Mouse (Mus musculus) mesoderm, embryonic 11.5 days (tissue): ENCODE measurements at regions not wholly inside any gene's neighbourhood (a gene's known extent, or its start where the extent isn't known, plus 50 kb on each side); places are given as distances from the start of the nearest gene placed in this dataset.
"Not testable (repeated sequence)": the region's sequence is repeated elsewhere in the genome, so short reads cannot be mapped to it uniquely, and the experiment has no call there.

Experiments used
- DNase-seq: peaks from one replicate; pipeline ENCODE4 v3.0.0-alpha.2; 2012; ENCODE audit warnings: low read depth, low spot score

DNA sequence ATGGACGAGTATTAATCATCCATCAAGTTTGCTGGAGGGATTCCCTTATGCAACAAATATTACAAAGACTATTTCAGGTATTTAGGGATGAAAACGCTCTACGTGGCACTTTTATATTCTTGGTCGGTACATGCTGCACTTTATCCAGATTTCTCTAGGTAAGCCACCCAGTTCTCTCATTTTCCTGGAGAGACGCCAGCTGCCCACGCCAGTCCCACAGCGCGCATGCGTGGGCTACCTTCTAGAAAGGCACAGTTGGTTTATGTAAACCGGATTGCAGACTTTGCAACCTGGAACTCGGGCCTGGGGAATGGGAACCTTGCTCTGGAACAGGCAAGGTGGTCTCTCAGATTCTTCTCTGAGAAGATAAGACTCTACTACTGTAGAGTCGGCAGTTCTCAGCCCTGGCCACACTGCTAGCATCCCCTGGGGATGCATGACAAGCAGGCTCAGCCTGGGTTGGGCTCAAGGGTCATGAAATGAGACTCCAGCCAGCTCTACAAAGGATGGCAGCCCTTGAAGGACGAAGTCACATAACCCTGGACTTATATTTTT is 265.0 kb downstream of the Etnk1 start:
- no peak for DNase-seq

DNA sequence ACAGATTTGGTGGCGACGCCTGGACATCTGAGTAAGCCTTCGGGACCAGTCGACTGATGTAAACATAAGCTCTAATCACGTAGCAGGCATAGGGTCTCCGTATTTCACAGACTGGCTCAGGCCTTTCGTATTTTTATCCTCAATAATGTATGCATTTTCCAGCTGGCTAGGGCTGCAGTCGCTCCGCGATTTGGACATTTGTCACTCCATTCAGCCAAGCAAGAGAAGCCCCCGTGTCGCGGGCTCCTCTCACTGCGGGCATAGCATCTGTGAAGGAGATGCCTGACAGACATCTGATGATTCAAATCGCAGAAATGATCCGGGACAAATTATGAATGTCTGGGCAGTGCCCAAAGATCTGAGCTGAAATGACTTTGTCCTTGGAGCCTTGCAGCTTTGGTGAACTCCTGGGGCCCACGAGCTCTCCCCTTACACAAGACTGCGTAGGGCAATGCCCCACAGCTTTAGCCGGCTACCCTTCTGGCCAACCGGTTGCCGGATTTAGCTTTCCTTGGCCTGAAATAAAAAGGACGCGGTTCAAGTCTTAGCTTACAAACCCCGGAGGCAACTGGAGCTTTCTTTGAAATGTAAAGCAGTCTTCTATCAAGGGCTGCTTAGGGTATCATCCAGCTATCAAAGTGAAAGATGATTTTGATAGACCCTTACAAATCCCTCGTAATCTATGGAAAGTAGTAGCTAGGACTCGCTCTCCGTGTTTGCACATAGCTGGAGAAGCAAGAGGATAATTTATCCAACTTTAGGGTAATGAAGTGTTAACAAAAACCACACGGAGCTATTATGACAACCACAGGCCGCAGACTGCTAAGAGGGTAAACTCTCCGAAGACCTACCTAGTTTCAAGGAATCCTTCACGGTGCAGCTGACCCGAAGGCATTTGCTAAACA is 270.6 kb downstream of the Etnk1 start:
- no peak for DNase-seq

DNA sequence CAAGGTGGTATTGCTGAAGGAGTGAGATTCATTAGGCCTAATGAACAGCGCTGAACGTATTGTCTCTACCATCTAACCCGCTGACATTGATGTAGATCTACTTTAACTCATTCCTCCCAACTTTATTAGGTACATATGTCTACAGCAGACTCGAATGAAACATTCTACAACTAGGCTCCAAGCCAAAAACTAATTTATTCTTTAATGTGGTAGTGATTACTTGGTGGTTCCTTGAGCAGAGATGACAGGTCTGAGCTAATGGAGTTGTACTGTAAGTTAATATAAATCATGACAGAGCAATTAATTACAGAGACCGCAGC is 271.2 kb downstream of the Etnk1 start:
- DNase-seq: peak; percentile 12

DNA sequence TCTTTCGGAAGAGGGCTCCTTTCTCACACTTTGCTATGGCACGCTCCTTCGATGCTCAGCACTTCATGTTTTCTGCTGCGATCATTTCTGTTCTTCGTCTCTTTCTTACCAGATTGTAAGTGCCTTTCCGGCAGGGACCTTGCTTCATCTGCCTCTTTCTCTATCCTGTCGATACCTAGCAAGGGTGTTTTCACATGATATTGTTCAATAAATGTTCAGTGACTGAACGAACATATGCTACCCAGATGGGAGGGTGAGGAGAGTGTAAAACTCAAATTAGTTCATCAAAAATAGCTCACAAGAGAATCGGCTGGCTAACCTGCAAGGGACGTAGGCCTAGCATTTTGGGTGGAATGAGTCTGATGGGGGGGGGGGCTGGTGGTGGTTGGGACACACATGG is 272.5 kb downstream of the Etnk1 start:
- no peak for DNase-seq

DNA sequence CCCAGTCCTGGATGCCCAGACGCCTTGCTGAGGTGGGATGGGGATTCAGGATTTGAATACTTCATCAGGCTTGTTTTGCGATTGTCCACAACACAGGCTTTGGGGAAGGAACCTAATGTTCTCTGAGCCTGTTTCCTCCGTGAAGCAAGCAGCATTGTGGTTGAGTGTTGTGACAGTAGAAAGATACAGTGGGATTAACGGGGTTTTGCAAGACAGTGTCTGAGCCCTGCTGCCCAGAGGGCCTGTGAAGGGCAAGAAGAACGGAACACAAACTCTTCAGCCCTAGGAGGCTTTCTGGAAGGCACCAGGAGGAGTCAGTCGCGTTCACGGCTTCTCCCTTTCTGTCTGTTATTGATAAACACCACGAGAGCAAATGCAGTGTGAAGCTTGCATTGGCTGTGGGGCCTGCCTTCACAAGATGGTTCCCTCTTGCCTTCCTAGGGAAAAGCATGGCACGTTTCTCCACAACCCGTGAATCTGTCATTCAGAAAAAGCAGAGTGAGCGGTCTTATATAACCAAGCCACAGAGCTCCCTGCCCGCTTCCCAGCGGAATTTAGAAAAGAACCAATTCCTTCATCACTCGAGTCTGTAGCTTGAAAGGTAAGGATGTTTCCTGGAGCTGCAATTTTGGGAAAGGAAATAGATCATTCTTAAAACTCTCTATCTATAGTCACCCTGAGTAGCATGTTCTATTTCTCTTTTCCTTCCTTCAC is 273.4 kb downstream of the Etnk1 start:
- no peak for DNase-seq

DNA sequence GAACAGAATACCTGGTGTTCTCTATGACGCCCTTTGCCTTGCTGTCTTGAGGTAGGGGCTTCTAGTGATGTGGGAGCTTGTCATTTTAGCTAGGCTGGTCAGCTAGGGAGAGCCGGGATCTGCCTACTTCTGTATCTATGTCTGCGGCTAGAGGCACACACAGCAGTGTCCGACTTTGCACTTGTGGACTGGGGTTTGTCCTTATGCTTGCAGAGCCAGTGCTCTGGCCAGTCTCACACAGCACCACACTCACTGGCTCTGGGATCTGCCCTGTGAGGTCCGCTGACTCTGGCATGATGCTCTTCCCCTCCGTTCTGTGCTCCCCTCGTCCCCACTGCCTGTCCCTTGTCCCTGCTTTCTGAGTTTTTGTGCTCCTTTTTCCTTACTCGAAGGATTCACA is 275.3 kb downstream of the Etnk1 start:
- no peak for DNase-seq

DNA sequence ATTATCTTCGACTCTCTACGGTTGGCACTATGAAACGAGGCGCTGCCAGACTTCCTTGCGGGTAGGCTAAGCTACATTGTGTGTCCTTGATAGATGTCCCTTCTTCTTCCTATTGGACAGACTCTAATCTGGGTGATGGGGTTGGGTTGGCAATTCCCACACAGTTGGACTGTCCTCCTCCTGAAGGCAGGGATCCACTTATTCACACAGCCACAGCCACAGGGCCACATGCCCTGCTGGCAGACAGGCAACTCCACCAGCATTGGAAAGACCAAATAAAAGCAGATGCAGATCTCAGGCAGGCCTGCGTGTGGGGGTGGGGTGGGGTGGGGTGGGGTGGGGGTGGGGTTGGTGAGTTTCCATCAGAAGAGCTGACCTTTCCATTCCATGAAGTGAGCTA is 276.4 kb downstream of the Etnk1 start:
- no peak for DNase-seq

DNA sequence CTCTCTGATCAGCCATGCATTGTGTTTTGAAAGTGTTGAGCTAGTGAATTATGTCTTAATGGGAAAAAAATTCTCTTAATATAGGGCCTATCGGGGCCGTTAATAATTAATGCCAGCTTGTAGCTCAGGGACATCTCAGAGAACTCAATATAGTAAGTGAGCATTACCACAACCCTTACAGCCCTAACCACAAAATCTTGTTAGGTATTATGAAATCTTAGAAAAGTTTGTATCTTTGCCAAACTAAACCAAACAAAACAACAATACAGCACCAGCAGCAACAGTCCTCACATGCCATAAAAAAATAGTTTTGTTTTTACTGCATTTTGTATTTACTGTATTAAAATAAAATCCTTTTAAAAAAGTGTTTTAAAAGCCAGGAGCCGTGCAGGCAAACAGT is 277.8 kb downstream of the Etnk1 start:
- no peak for DNase-seq

DNA sequence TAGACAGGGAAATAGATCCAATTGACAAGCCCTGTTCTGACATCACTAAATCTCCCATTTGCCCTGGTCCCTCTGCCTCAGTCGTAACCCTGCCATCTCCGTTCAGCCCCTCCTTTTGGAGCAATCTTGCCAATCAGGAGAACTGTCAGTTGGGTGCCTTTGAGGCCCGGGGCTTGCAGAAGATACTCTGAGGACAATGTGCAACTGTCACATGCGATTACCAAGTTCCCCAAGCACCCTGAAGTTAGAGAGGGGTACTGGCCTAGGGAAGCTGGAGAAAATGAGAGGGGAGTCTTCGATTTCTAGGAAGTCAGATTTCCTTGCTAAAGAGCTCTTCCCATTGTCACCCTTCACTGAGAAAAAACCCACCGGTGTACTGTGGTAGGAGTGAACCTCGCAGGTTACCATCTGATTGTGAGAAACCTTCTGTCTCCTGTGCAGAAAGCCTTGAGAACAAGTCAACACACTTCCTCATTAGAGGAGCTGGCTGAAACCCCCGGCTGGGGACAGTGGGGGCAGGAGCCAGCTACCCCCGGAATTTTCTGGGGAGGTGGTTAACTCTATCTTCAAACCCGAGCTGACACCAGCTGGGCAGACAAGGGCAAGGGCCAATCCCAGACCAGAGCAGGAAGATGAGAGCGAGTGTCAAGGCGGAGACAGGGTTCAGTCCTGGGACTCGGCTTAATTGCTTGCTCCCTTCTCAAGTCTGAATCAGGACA is 279.0 kb downstream of the Etnk1 start:
- DNase-seq: no peak

DNA sequence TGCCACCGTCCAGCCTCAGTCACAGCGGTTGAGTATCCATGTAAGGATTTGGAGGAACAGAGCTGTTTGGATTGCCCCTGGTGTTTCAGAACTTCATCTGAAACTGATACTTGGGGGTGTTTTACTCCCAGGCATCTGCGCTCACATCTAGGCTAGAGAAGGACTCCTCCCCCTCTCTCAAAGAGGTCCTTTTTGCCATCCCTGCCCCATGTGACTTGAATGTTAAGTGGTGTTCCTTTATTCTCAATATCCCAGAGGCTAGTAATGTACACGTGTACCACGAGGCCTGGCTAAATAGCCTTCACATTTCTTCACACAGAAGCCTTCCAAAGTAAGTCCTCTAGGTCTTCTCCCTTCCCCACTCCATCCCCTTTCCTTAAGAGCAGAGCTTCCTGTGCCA is 280.0 kb downstream of the Etnk1 start:
- DNase-seq: no peak

DNA sequence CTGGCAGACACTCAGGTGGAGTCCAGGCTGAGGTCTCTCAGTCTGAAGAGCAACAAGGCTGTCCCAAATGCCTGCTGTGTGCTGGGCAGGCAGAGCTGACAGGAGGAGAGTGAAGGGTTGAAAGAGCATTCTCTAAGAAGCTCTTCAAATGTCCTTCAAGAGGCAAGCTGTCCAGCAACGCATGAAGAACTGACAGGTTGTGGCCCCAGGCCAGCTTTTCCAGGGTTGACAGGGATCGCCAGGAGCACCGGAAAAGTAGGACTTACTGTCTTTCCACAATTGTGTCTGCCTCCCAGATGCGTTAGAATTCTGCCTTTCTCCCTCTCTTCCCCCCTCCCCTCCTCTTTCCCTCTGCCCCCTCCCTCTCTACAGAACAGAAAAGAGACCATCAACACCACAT is 282.1 kb downstream of the Etnk1 start:
- no peak for DNase-seq

DNA sequence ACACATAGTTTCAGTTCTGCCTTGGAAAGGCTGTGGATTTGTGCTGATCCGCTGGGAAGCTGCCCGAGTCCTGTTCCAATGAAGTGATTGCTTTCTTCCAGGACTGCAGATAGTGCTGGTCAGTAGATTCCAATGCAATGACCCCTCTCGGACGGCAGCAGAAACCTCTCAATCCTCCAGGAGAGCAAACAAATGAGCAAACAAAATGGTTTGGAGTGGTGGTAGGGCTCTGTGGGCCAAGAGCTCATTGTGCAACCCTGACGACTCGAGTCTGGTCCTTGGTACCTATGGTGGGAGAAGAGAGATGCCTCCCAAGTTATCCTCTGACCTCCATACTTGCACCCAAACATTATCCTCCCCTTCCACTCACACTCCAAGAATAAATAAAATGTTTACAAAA is 284.8 kb downstream of the Etnk1 start:
- DNase-seq: no peak

DNA sequence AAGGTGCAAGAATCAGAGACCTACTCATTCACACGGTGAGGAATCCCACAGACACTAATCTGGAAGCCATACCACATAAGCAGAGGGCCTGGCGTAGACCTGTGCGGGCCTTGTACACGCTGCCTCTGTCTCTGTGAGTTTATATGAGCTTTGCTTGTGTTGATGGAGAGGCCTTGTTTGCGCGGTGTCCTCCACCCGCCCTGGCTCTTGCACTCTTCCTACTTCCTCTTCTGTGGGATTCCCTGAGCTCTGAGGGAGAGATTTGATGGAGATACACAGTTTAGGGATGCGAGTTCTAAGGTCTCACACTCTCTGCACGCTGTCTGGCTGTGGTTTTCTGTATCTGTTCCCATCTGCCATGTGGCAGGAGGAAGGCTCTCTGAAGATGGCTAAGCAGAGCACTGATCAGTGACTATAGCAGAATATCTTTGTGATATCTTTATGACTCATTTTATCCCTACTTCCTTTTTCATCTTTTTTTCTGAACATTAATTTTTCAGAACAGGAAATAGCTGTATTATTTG is 287.7 kb downstream of the Etnk1 start:
- no peak for DNase-seq

DNA sequence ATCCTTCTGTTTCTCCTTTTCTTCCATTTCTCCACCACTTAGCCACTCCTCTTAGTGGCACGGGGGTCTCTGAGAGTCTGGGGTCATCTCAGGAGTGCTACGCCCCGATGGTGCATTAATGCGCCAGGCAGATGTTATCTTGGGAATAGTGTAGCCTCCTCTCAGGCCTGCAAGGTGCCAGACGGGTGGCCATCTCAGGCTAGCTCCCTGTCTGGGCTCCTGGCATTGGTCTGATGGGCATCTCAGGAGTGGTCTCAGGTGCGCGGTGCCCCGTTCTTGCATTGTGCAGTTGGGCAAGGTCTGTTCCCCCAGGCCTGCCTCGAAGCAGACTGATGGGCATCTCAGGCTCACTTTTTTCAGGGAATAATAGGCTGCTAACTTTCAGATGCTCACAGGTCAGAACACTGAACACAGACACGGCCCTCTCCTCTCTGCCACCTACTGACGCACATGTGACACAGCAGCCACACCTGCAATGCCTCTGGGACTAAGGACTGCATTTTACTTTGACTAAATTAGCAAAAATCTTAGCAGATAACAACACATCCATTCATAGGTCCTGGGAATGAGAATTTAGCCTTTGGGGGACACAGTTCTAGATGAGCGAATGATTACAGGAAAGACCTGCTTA is 298.0 kb downstream of the Etnk1 start:
- DNase-seq: no peak

DNA sequence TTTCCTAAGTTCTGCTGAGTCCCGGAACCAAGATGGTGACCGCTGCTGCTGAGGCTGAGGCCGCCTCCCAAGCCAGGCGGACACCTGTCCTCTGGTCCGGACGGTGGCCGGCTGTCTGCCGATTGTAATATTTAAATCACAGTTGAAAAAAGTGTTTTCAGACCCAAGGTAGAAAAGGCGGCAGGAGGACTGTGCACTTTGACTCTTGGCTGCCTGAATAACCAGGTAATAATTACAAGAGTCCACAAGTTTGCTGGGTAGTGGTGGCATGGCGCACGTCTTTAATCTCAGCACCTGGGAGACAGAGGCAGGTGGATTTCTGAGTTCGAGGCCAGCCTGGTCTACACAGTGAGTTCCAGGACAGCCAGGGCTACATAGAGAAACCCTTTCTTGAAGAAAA is 305.7 kb downstream of the Etnk1 start:
- DNase-seq: not testable (repeated sequence)

DNA sequence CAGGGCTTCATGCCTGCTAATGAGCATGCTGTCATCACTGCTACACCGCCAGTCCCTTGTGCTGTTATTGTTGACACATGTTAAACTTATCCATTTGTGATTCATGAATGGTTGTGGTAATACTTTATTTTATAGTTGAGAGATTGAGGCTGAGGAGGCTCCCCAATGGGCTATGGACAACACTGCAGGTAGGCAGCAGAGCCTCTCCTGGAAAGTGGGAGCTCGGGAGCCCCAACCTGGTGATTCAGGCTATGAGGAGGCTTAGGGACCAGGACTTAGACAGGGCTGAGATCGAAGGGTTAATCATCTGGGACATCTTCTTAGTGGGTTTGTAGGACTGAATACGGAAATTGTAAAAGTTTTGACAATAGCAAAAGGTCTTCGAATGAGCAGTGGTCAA is 307.4 kb downstream of the Etnk1 start:
- DNase-seq: no peak

DNA sequence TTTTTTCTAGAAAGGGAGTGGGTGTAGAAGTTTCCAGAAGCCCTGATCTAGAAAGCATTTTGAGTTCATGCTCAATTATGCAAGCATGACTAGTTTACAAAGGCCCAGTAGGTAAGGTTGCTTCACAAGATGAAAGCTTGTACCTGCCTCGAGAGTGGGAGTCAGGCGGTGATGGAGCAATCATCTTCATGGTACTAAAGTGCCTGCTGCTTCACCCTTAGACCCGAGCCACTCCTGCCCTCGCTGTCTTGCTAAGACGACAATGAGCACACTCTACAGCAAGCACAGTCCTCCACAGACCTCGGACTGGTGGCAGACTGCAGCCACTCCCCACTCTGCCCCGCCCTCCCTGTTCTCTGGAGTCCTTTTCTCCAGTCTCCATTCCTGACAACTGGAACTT is 308.3 kb downstream of the Etnk1 start:
- no peak for DNase-seq

DNA sequence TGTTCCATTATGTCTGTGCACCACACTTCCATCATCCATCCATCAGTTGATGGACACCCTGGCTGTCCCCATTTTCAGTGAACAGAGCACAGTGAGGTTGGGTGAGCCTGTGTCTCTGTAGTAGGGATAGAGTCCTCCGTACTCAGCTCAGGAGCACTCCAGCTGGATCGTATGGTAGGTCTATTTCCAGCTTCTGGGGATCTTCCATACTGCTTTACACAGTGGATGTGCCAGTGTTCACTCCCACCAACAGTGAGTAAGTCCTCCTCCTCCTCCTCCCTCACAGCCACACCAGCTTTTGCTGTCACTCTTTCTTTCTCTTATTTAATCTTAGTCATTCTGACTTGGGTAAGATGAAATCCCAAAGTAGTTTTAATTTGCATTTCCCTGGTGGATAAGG is 310.4 kb downstream of the Etnk1 start:
- no peak for DNase-seq

DNA sequence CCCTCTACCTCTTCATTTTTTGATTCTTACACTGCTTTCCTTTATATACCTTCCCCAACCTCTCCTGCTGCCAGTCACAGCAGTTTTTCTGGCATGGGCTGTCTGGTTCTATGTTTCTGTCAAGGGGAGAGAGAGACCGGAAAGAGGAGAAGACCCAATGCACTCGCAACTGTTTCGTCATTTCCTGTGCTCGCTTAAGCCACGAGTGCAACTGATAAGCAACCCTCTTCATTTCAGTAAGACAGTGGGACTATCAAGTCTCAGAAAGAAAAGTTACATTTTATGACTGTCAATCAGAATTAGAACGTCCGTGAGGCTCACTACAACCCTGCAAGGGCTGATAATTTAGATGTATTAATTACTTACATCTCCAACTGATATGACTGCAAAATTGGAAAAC is 312.2 kb downstream of the Etnk1 start:
- no peak for DNase-seq

DNA sequence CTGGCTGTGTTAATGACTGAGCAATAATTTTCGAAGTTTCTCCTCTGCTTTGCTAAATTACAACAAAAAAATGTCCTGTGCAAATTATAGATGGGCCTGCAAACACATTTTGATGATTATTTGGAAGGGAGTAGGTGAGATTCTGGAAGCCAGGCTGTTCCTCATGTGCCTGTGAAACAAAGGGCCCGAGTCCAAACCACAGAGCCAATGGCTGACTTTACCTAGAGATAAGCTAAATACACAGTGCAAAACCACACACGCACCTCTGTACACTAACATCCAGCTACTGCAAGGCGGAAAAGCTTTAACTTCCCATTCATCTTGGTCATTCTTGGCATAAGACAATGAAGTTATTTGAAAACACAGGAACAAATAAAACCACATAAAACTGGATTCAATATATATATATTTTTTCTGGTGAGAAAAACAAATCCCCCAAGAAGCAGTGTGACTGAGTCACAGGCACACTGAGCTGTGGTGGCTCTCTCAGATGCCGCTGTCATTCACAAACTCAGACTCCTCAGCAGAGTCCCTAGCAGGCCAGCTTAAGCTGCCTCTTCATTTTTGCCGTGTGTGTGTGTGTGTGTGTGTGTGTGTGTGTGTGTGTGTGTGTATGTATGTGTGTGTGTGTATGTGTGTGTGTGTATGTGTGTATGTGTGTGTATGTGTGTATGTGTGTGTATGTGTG is 312.8 kb downstream of the Etnk1 start:
- no peak for DNase-seq

DNA sequence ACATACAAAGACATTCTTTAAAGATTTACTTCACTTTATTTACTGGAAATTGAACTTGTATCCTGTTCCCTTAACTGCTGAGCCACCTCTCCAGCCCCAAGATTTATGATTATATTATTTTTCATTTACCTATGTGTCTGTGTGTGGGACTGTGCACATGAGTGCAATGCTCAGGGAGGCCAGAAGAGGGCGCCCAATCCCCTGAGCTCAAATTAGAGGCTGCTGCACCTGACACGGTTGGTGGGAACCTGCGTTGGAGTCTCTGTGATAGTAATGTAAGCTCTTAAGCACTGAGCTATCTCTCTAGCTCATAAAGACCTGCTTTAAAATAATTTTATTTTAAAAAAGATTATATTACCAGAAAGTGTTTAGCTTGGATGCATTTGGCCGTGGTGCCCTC is 315.3 kb downstream of the Etnk1 start:
- DNase-seq: no peak
